Mouse (Mus musculus) heart, embryonic 15.5 days (tissue): ENCODE measurements around the gene Dhx30. TPM values are rescaled to one million over a fixed set of nuclear protein-coding genes. Genes with fewer than 3 reads are reported as not detected.

Experiments
- ATAC-seq: fragments of 200-750 bp; cut with Nextera tagmentation; replicated peaks from 2 replicates; pipeline ENCODE4 v1.8.0; 2017; ENCODE audit warnings: low read depth, moderate TSS enrichment; ENCODE audit not compliant: insufficient number of reproducible peaks, insufficient read depth, low FRiP score
- H3K27ac ChIP-seq: fragments of 300-500 bp; sonication (generic); 2 replicates; pipeline ENCODE4 v1.5.1; 2015; ENCODE audit warnings: mild to moderate bottlenecking, inconsistent platforms
- H3K27me3 ChIP-seq: fragments of 300-500 bp; sonication (generic); 2 replicates; pipeline ENCODE4 v1.6.1; 2015; ENCODE audit warnings: inconsistent platforms
- H3K36me3 ChIP-seq: fragments of 300-500 bp; sonication (generic); 2 replicates; pipeline ENCODE4 v1.6.1; 2015; ENCODE audit warnings: mild to moderate bottlenecking, inconsistent platforms
- H3K4me1 ChIP-seq: fragments of 300-500 bp; sonication (generic); replicated peaks from 2 replicates; pipeline ENCODE4 v1.6.1; 2015; ENCODE audit warnings: inconsistent platforms
- H3K4me2 ChIP-seq: fragments of 300-500 bp; sonication (generic); 2 replicates; pipeline ENCODE4 v1.6.1; 2015; ENCODE audit warnings: inconsistent platforms, mild to moderate bottlenecking, moderate library complexity
- H3K4me3 ChIP-seq: fragments of 300-500 bp; sonication (generic); 2 replicates; pipeline ENCODE4 v1.5.1; 2015; ENCODE audit warnings: mild to moderate bottlenecking, inconsistent platforms
- H3K9ac ChIP-seq: fragments of 300-500 bp; sonication (generic); 2 replicates; pipeline ENCODE4 v1.6.1; 2015; ENCODE audit warnings: mild to moderate bottlenecking, inconsistent platforms
- H3K9me3 ChIP-seq: fragments of 300-500 bp; sonication (generic); replicated peaks from 2 replicates; pipeline ENCODE4 v1.6.1; 2016; ENCODE audit warnings: inconsistent platforms
- WGBS: fragments of 180-500 bp; shearing (Covaris S2); methylation state at CpG from one replicate; pipeline ENCODE4 v1.1.7; 2015; ENCODE audit warnings: mixed read lengths; 5-methylcytosine and 5-hydroxymethylcytosine counted together
- polyA plus RNA-seq: library from polyadenylated mRNA; unstranded; fragments of >200 nt; fragmentation: Nextera tagmentation; extraction: Ambion mirVana; gene quantifications from 2 replicates; pipeline ENCODE4 v1.2.1, GENCODE M21; 2015

Dhx30 gene
- polyA plus RNA-seq, 1 experiment from 2014 or later, result 83.5 TPM

- no peak for ATAC-seq
- Histone ChIP-seq H3K9me3 (no peaks in the 10 kb centered on the region), H3K4me3 (no peak overlapping the region), H3K9ac (no peak overlapping the region), H3K4me1 (peaks cover 6% of the 10 kb centered on the region; the same call in 1 of the 2 replicates), H3K36me3 (peaks cover 14% of the 10 kb centered on the region), H3K4me2 (no peak overlapping the region), H3K27me3 (no peaks in the 10 kb centered on the region), H3K27ac (no peak overlapping the region)
- WGBS, result 80% methylated on average over 2 of the region's 2 CpGs
Measured at GRCm38 (mm10) chr9:110060761-110061160, 56.9 kb downstream of the Dhx30 start.

GRCm38 (mm10) chr9:110057200-110057599 is 60.4 kb downstream of the Dhx30 start:
- Histone ChIP-seq H3K4me1 (peaks cover 29% of the 10 kb centered on the region), H3K4me2 (no peak overlapping the region), H3K9me3 (no peaks in the 10 kb centered on the region), H3K27ac (no peak overlapping the region), H3K36me3 (no peaks in the 10 kb centered on the region), H3K27me3 (no peaks in the 10 kb centered on the region), H3K9ac (no peak overlapping the region), H3K4me3 (no peak overlapping the region)
- WGBS, result 100% methylated on average over 1 of the region's 1 CpGs
- ATAC-seq, result no peak

GRCm38 (mm10) chr9:110054781-110055180 is 62.8 kb downstream of the Dhx30 start:
- ATAC-seq, result no peak
- H3K9ac ChIP-seq, result no peak overlapping the region
- H3K27ac ChIP-seq, result no peak overlapping the region
- H3K9me3 ChIP-seq, result no peaks in the 10 kb centered on the region
- no peaks in the 10 kb centered on the region for H3K27me3 ChIP-seq
- no peak overlapping the region for H3K4me2 ChIP-seq
- H3K4me3 ChIP-seq, result no peak overlapping the region
- 62% methylated on average over 3 of the region's 3 CpGs for WGBS
- H3K4me1 ChIP-seq, result peaks cover 40% of the 10 kb centered on the region
- no peaks in the 10 kb centered on the region for H3K36me3 ChIP-seq

GRCm38 (mm10) chr9:110054080-110054421 is 63.6 kb downstream of the Dhx30 start:
- Histone ChIP-seq H3K9ac (no peak overlapping the region), H3K9me3 (no peaks in the 10 kb centered on the region), H3K4me2 (no peak overlapping the region), H3K27me3 (no peaks in the 10 kb centered on the region), H3K4me3 (no peak overlapping the region), H3K27ac (peak overlapping the region; percentile 79; the same call in 1 of the 2 replicates), H3K36me3 (no peaks in the 10 kb centered on the region), H3K4me1 (peaks cover 40% of the 10 kb centered on the region)
- 95% methylated on average over 2 of the region's 2 CpGs for WGBS
- no peak for ATAC-seq

- 38% methylated on average over 8 of the region's 8 CpGs for WGBS
- Histone ChIP-seq H3K27ac (peak overlapping the region; percentile 79), H3K9ac (no peak overlapping the region), H3K4me3 (no peak overlapping the region), H3K4me2 (peak overlapping the region; percentile 14), H3K4me1 (peaks cover 36% of the 10 kb centered on the region), H3K36me3 (no peaks in the 10 kb centered on the region), H3K9me3 (no peaks in the 10 kb centered on the region), H3K27me3 (no peaks in the 10 kb centered on the region)
- ATAC-seq, result peak; percentile 70
Measured at GRCm38 (mm10) chr9:110053305-110054079, 64.1 kb downstream of the Dhx30 start.

- H3K27me3 ChIP-seq, result no peaks in the 10 kb centered on the region
- H3K9me3 ChIP-seq, result no peaks in the 10 kb centered on the region
- peak overlapping the region; percentile 79 for H3K27ac ChIP-seq
- H3K4me2 ChIP-seq, result peak overlapping the region; percentile 14
- peaks cover 41% of the 10 kb centered on the region for H3K4me1 ChIP-seq
- 54% methylated on average over 4 of the region's 4 CpGs for WGBS
- ATAC-seq, result no peak
- no peaks in the 10 kb centered on the region for H3K36me3 ChIP-seq
- H3K9ac ChIP-seq, result no peak overlapping the region
- no peak overlapping the region for H3K4me3 ChIP-seq
Measured at GRCm38 (mm10) chr9:110052951-110053304, 64.7 kb downstream of the Dhx30 start.

- H3K9ac ChIP-seq, result peak overlapping the region; percentile 38; the same call in 1 of the 2 replicates
- H3K9me3 ChIP-seq, result no peaks in the 10 kb centered on the region
- 46% methylated on average over 23 of the region's 23 CpGs for WGBS
- no peaks in the 10 kb centered on the region for H3K36me3 ChIP-seq
- H3K4me1 ChIP-seq, result peaks cover 41% of the 10 kb centered on the region
- H3K4me2 ChIP-seq, result peak overlapping the region; percentile 39
- no peak overlapping the region for H3K4me3 ChIP-seq
- no peak for ATAC-seq
- H3K27ac ChIP-seq, result peak overlapping the region; percentile 79
- no peaks in the 10 kb centered on the region for H3K27me3 ChIP-seq
Measured at GRCm38 (mm10) chr9:110051869-110052661, 65.6 kb downstream of the Dhx30 start.

GRCm38 (mm10) chr9:110051184-110051583 is 66.4 kb downstream of the Dhx30 start:
- no peaks in the 10 kb centered on the region for H3K36me3 ChIP-seq
- no peak for ATAC-seq
- no peak overlapping the region for H3K9ac ChIP-seq
- no peak overlapping the region for H3K4me3 ChIP-seq
- no peak overlapping the region for H3K4me2 ChIP-seq
- no peaks in the 10 kb centered on the region for H3K27me3 ChIP-seq
- no peaks in the 10 kb centered on the region for H3K9me3 ChIP-seq
- no peak overlapping the region for H3K27ac ChIP-seq
- peaks cover 39% of the 10 kb centered on the region for H3K4me1 ChIP-seq

- no peaks in the 10 kb centered on the region for H3K9me3 ChIP-seq
- no peak overlapping the region for H3K9ac ChIP-seq
- H3K4me1 ChIP-seq, result peaks cover 22% of the 10 kb centered on the region
- ATAC-seq, result no peak
- peaks cover 13% of the 10 kb centered on the region; the same call in 1 of the 2 replicates for H3K36me3 ChIP-seq
- H3K4me3 ChIP-seq, result no peak overlapping the region
- WGBS, result 67% methylated on average over 3 of the region's 3 CpGs
- H3K27ac ChIP-seq, result peak overlapping the region; percentile 42; the same call in 1 of the 2 replicates
- H3K4me2 ChIP-seq, result no peak overlapping the region
- H3K27me3 ChIP-seq, result no peaks in the 10 kb centered on the region
Measured at GRCm38 (mm10) chr9:110047857-110048256, 69.8 kb downstream of the Dhx30 start.

- Histone ChIP-seq H3K36me3 (peaks cover 13% of the 10 kb centered on the region; the same call in 1 of the 2 replicates), H3K27me3 (no peaks in the 10 kb centered on the region), H3K27ac (no peak overlapping the region), H3K4me3 (no peak overlapping the region), H3K4me2 (no peak overlapping the region), H3K9me3 (no peaks in the 10 kb centered on the region), H3K4me1 (peaks cover 16% of the 10 kb centered on the region), H3K9ac (no peak overlapping the region)
- no peak for ATAC-seq
Measured at GRCm38 (mm10) chr9:110047260-110047659, 70.4 kb downstream of the Dhx30 start.

- Histone ChIP-seq H3K27ac (no peak overlapping the region), H3K27me3 (no peaks in the 10 kb centered on the region)
- no peak for ATAC-seq
Measured at GRCm38 (mm10) chr9:110045763-110046377, 71.8 kb downstream of the Dhx30 start.

More at GRCm38 (mm10) chr9:110045763-110046377, 71.8 kb downstream of the Dhx30 start:
- Histone ChIP-seq H3K4me1 (peaks cover 5% of the 10 kb centered on the region; the same call in 1 of the 2 replicates), H3K9me3 (no peaks in the 10 kb centered on the region), H3K4me3 (no peak overlapping the region), H3K36me3 (peaks cover 13% of the 10 kb centered on the region; the same call in 1 of the 2 replicates), H3K4me2 (no peak overlapping the region), H3K9ac (no peak overlapping the region)
